Mouse (Mus musculus): ENCODE results near the gene Yipf2.

Gene Yipf2

GRCm38 (mm10) chr9:21592703-21593121 is at the start of gene Yipf2, which contains the start of gene Timm29:
Gene Yipf2 (minus strand): TSS chr9:21592828.
Gene Timm29 (plus strand): TSS chr9:21592722.
- peak; percentile 98 for DNase-seq (ENCODE audit: low read depth, low spot score)

GRCm38 (mm10) chr9:21639031-21639430 is 46.4 kb upstream of the Yipf2 start:
- no peak for DNase-seq (ENCODE audit: low read depth, low spot score)

- no peak for DNase-seq (ENCODE audit: low read depth, low spot score)
These were observed 43.0 kb upstream of the Yipf2 start for GRCm38 (mm10) chr9:21635639-21636038.

GRCm38 (mm10) chr9:21633106-21633505 is 40.5 kb upstream of the Yipf2 start:
- DNase-seq (ENCODE audit: low read depth, low spot score): peak; percentile 30

GRCm38 (mm10) chr9:21630673-21631072 is 38.0 kb upstream of the Yipf2 start:
- peak; percentile 73 for DNase-seq (ENCODE audit: low read depth, low spot score)

GRCm38 (mm10) chr9:21627145-21627795 is 34.6 kb upstream of the Yipf2 start:
- no peak for DNase-seq (ENCODE audit: low read depth, low spot score)

GRCm38 (mm10) chr9:21626571-21626970 is 33.9 kb upstream of the Yipf2 start:
- peak; percentile 66 for DNase-seq (ENCODE audit: low read depth, low spot score)

- no peak for DNase-seq (ENCODE audit: low read depth, low spot score)
These were observed 33.0 kb upstream of the Yipf2 start for GRCm38 (mm10) chr9:21625342-21626339.

- no peak for DNase-seq (ENCODE audit: low read depth, low spot score)
These were observed 30.0 kb upstream of the Yipf2 start for GRCm38 (mm10) chr9:21622676-21623075.

GRCm38 (mm10) chr9:21620229-21620628 is 27.6 kb upstream of the Yipf2 start:
- no peak for DNase-seq (ENCODE audit: low read depth, low spot score)

- DNase-seq (ENCODE audit: low read depth, low spot score): no peak
These were observed 24.4 kb upstream of the Yipf2 start for GRCm38 (mm10) chr9:21617066-21617465.

- DNase-seq (ENCODE audit: low read depth, low spot score): peak; percentile 96
These were observed 23.7 kb upstream of the Yipf2 start for GRCm38 (mm10) chr9:21616232-21616781.

GRCm38 (mm10) chr9:21615617-21616231 is 23.1 kb upstream of the Yipf2 start, which contains the start of gene Smarca4:
Gene Smarca4 (plus strand): TSS chr9:21616169.
- peak; percentile 100 for DNase-seq (ENCODE audit: low read depth, low spot score)

- peak; percentile 53 for DNase-seq (ENCODE audit: low read depth, low spot score)
These were observed 22.4 kb upstream of the Yipf2 start for GRCm38 (mm10) chr9:21614864-21615616.

- no peak for DNase-seq (ENCODE audit: low read depth, low spot score)
These were observed 17.2 kb upstream of the Yipf2 start for GRCm38 (mm10) chr9:21609861-21610260.

GRCm38 (mm10) chr9:21606648-21607047 is 14.0 kb upstream of the Yipf2 start:
- DNase-seq (ENCODE audit: low read depth, low spot score): no peak

- DNase-seq (ENCODE audit: low read depth, low spot score): peak; percentile 68
These were observed 13.2 kb upstream of the Yipf2 start for GRCm38 (mm10) chr9:21605865-21606264.

GRCm38 (mm10) chr9:21604119-21604518 is 11.5 kb upstream of the Yipf2 start:
- no peak for DNase-seq (ENCODE audit: low read depth, low spot score)

GRCm38 (mm10) chr9:21601722-21602399 is 9.2 kb upstream of the Yipf2 start:
- peak; percentile 91 for DNase-seq (ENCODE audit: low read depth, low spot score)

GRCm38 (mm10) chr9:21601073-21601472 is 8.4 kb upstream of the Yipf2 start:
- DNase-seq (ENCODE audit: low read depth, low spot score): no peak

Data from ZHBTc4 (cell line).